In the genomic region with DNA sequence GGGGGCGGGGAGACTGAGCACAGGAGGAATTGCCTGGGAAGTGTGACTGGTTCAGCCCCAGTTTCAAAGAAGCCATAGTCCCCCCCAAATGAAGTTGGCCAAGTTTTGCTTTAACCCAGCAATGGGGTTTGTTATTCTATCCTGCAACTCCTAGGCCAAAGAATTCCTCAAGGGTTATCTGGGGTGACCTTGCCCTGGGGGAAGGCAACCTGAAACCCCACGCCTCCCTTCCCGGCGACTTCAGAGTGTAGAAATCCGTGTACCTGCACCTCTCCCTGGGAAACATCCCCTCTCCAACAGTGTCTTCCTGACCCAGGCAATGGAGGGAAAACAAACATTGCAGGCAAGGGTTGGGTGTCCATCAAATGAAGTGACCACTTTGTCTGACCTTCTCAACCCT, we compare ENCODE assay signal across 16 mouse cellular contexts. TPM values are rescaled to one million over a fixed set of nuclear protein-coding genes. Genes with fewer than 3 reads are reported as not detected.
DNase-seq lines count a peak whose midpoint lies in the region; ATAC-seq and TF ChIP-seq lines count a peak whose summit lies in the region.
"Had no signal": no experiment of that assay in that cellular context is flagged by ENCODE, and none has a peak within 500 bp of the region (broad histone marks: within the 10 kb centered on the region; RNA-seq: fewer than 3 reads in every experiment).

No protein-coding gene starts in this region.

- no peak overlapping the region for H3K4me3 ChIP-seq in kidney, adult 2 months (ENCODE audit: insufficient read depth, low read depth, low read length)
- H3K4me3 ChIP-seq in forebrain, embryonic 15.5 days, result no peak overlapping the region
- H3K4me3 ChIP-seq: erythroblast, embryonic 14.5 days; megakaryocyte, embryonic 14.5 days had no signal

- H3K9me3 ChIP-seq in forebrain, embryonic 15.5 days, result no peaks in the 10 kb centered on the region

- TF ChIP-seq CTCF in kidney, adult 2 months (conservative IDR thresholded peaks at IDR 0.05; ENCODE audit: insufficient read depth, insufficient read length, low read depth, low read length), result no peak

- no peak overlapping the region for H3K9ac ChIP-seq in forebrain, embryonic 15.5 days (replicated peaks)

- H3K27ac ChIP-seq in kidney, adult 2 months (ENCODE audit: insufficient read depth, low read depth, low read length), result no peak overlapping the region
- H3K27ac ChIP-seq in forebrain, embryonic 15.5 days (replicated peaks), result peak overlapping the region; percentile 79; the same call in 1 of the 2 replicates

- no peak for TF ChIP-seq POLR2A in kidney, adult 2 months (IDR thresholded peaks at IDR 0.05; ENCODE audit: low read depth, low read length)

- no peaks in the 10 kb centered on the region for H3K36me3 ChIP-seq in kidney, adult 2 months (ENCODE audit: control insufficient read depth, insufficient read depth, low read length)
- no peaks in the 10 kb centered on the region for H3K36me3 ChIP-seq in forebrain, embryonic 15.5 days

- WGBS in kidney, adult 2 months, result 33% methylated on average over 5 of the region's 5 CpGs
- WGBS in forebrain, embryonic 15.5 days, result 32% methylated on average over 5 of the region's 5 CpGs

- no peak overlapping the region for H3K4me2 ChIP-seq in forebrain, embryonic 15.5 days (replicated peaks)

- H3K4me1 ChIP-seq in kidney, adult 2 months (ENCODE audit: control insufficient read depth, insufficient read depth, low read length), result 0 out of 2 replicates have a peak, but pooled peaks cover 3% of the 10 kb centered on the region
- peaks cover 30% of the 10 kb centered on the region for H3K4me1 ChIP-seq in forebrain, embryonic 15.5 days

- ATAC-seq in forebrain, embryonic 15.5 days (replicated peaks), result no peak

- no peaks in the 10 kb centered on the region for H3K27me3 ChIP-seq in kidney, adult 2 months (replicated peaks; ENCODE audit: control insufficient read depth, insufficient read depth, low read length)
- no peaks in the 10 kb centered on the region for H3K27me3 ChIP-seq in forebrain, embryonic 15.5 days

- peak; percentile 72 for DNase-seq in embryo, embryonic 10 days (ENCODE audit: low spot score)
- no peak for DNase-seq in embryo, embryonic 11 days
- peak; percentile 2 for DNase-seq in kidney, adult 2 months
- DNase-seq in kidney, postnatal 25 days, result no peak
- DNase-seq in ES-CJ7 (ENCODE audit: low read depth, low spot score), result peak; percentile 78
- no peak for DNase-seq in left cerebral cortex, postnatal 4 days
- no peak for DNase-seq in urinary bladder, postnatal 25 days (ENCODE audit: low spot score)
- DNase-seq: adrenal gland, postnatal 14 days; cerebellum, adult 11-12 months; heart, adult 11 months had no signal

- intact Hi-C loops in left cerebral cortex, postnatal 4 days (cut with DNase I), result no loop called here

RNA-seq across cellular contexts. Expression of a gene that starts 3.5 kb away (rescaled TPM):
- polyA plus RNA-seq in kidney, adult 2 months (2012; rRNA removed), result 0.59 and 0.68 TPM in 2 replicates
- polyA plus RNA-seq in forebrain, embryonic 15.5 days (2015; fragmentation: Nextera tagmentation; extraction: Ambion mirVana), result 8.2 and 10.1 TPM in 2 replicates
- 1 to 10 TPM; 2.0 to 2.2 TPM for total RNA-seq in left cerebral cortex, postnatal 4 days (2021)
- total RNA-seq: liver, adult 2 months; neutrophil, adult 5-6 weeks had no signal
- polyA plus RNA-seq: erythroblast, embryonic 14.5 days; liver, adult 2 months; spleen, adult 2 months had no signal

RNA-seq across cellular contexts. Expression of a gene that starts 21.5 kb away (rescaled TPM):
- polyA plus RNA-seq in kidney, adult 2 months (2012; rRNA removed), result 8.5 and 12.2 TPM in 2 replicates
- 18.4 and 20.3 TPM in 2 replicates for polyA plus RNA-seq in forebrain, embryonic 15.5 days (2015; fragmentation: Nextera tagmentation; extraction: Ambion mirVana)
- 1 to 10 TPM; 6.8 to 7.4 TPM for total RNA-seq in left cerebral cortex, postnatal 4 days (2021)
- polyA plus RNA-seq: erythroblast, embryonic 14.5 days had no signal

RNA-seq across cellular contexts. Expression of a gene that starts 26.5 kb away (rescaled TPM):
- 11.6 and 12.4 TPM in 2 replicates for polyA plus RNA-seq in kidney, adult 2 months (2012; rRNA removed)
- polyA plus RNA-seq in forebrain, embryonic 15.5 days (2015; fragmentation: Nextera tagmentation; extraction: Ambion mirVana), result 77.6 and 80.8 TPM in 2 replicates
- 10 to 100 TPM; 59.6 to 62.6 TPM for total RNA-seq in left cerebral cortex, postnatal 4 days (2021)

Comparison
In these comparisons a context has a peak if more than half of its experiments do, and no peak if none do; other contexts are left out.
1. DNase-seq: peak in embryo, embryonic 10 days (single experiment), kidney, adult 2 months (single experiment) and ES-CJ7 (single experiment); none in embryo, embryonic 11 days (single experiment), kidney, postnatal 25 days (0 of 2), left cerebral cortex, postnatal 4 days (single experiment) and urinary bladder, postnatal 25 days (single experiment).